Mouse (Mus musculus) heart, adult 2 months (tissue): ENCODE results near the gene Nfe2l2.

Experiments
- CTCF ChIP-seq: fragments of 200-600 bp; IDR thresholded peaks from 2 replicates; pipeline ENCODE4 v1.8.1; 2022; ENCODE audit warnings: antibody characterized with exemption, mild to moderate bottlenecking, moderate library complexity
- EP300 ChIP-seq: fragments of 200-500 bp; IDR thresholded peaks from 2 replicates; pipeline ENCODE4 v1.6.1; 2011; ENCODE audit warnings: low read depth, low read length, control low read depth; ENCODE audit not compliant: insufficient read depth
- POLR2A ChIP-seq: fragments of 200-500 bp; IDR thresholded peaks from 2 replicates; pipeline ENCODE4 v1.6.1; 2011; ENCODE audit warnings: mild to moderate bottlenecking, low read depth, low read length, control low read depth; ENCODE audit not compliant: insufficient read depth

DNA sequence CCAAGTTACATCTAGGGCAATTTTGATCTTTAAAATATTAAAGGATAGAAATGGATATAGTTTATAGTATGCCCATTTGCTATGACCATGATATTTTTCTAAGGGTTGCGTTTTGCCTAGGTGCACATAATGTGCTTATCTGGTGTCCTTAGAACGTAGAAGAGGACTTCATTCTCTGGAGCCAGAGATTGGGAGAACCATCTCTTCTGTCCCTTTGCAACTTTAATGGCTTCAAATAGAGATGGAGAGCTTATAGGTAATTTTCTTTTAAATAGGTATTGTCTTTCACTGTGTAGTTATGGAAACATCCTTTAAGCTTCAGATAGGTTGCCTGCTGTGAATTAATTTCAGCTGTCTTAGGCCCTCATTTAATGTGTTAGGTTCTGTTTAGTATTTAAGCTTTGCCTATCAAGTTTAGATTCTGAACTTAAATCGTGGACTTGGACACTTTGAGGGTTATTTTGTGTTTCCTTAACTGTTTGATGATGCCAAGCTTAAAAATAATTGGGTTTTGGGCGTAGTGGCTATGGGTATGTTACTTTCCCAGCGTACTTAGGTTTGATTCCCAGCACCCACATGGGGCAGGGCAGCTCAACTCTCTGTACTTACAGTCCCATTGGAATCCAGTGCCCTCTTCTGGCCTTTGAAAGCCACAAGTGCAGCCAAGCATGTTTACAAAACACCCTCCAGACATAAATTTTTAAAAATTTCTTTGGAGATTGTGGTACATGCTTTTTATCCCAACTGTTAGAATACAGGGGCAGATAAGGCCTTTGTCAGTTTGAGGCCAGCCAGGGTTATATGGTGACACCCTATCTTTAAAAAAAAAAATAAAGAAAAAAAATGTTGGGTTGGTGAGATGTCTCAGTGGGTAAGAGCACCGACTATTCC, 33.8 kb downstream of the Nfe2l2 start:
- TF ChIP-seq CTCF, result peak; percentile 31
- no peak for TF ChIP-seq POLR2A
- TF ChIP-seq EP300, result no peak
